Mouse (Mus musculus) liver, embryonic 11.5 days (tissue): Measurements from ENCODE around the gene Dnajb6. TPM values are rescaled to one million over a fixed set of nuclear protein-coding genes. Genes with fewer than 3 reads are reported as not detected.

Experiments used
- ATAC-seq: fragments of 200-750 bp; cut with Nextera tagmentation; replicated peaks from 2 replicates; pipeline ENCODE4 v1.8.0; 2017; ENCODE audit warnings: moderate number of reproducible peaks, mild to moderate bottlenecking, moderate TSS enrichment, moderate library complexity; ENCODE audit not compliant: low FRiP score
- DNase-seq: peaks from one replicate; pipeline ENCODE4 v3.0.0-alpha.2; 2017; ENCODE audit warnings: low spot score
- H3K27ac ChIP-seq: fragments of 300-500 bp; sonication (generic); 2 replicates; pipeline ENCODE4 v1.5.1; 2014; ENCODE audit warnings: mild to moderate bottlenecking, low read depth, low read length, control low read depth
- H3K27me3 ChIP-seq: fragments of 300-500 bp; sonication (generic); replicated peaks from 2 replicates; pipeline ENCODE4 v1.6.1; 2014; ENCODE audit warnings: low read length, mixed read lengths; ENCODE audit not compliant: control insufficient read depth, insufficient read depth
- H3K36me3 ChIP-seq: fragments of 300-500 bp; sonication (generic); 2 replicates; pipeline ENCODE4 v1.6.1; 2014; ENCODE audit warnings: mild to moderate bottlenecking, low read length, moderate library complexity, mixed read lengths; ENCODE audit not compliant: control insufficient read depth, insufficient read depth
- H3K4me1 ChIP-seq: fragments of 300-500 bp; sonication (generic); replicated peaks from 2 replicates; pipeline ENCODE4 v1.6.1; 2014; ENCODE audit warnings: low read length, mixed read lengths; ENCODE audit not compliant: control insufficient read depth, insufficient read depth
- H3K4me2 ChIP-seq: fragments of 300-500 bp; sonication (generic); 2 replicates; pipeline ENCODE4 v1.6.1; 2014; ENCODE audit warnings: mild to moderate bottlenecking, control low read depth, moderate library complexity
- H3K4me3 ChIP-seq: fragments of 300-500 bp; sonication (generic); 2 replicates; pipeline ENCODE4 v1.5.1; 2014; ENCODE audit warnings: low read depth, low read length, control low read depth
- H3K9ac ChIP-seq: fragments of 300-500 bp; sonication (generic); 2 replicates; pipeline ENCODE4 v1.6.1; 2014; ENCODE audit warnings: low read depth, low read length, control low read depth
- H3K9me3 ChIP-seq: fragments of 300-500 bp; sonication (generic); 2 replicates; pipeline ENCODE4 v1.6.1; 2016; ENCODE audit warnings: low read length, inconsistent platforms, mixed read lengths; ENCODE audit not compliant: control insufficient read depth
- WGBS: fragments of 180-500 bp; shearing (Covaris S2); extraction: QIAGEN DNeasy Blood & Tissue Kit; methylation state at CpG from one replicate; pipeline ENCODE4 v1.1.7; 2014; 5-methylcytosine and 5-hydroxymethylcytosine counted together
- polyA plus RNA-seq: library from polyadenylated mRNA; unstranded; fragments of >200 nt; fragmentation: Nextera tagmentation; extraction: Ambion mirVana; gene quantifications from 2 replicates; pipeline ENCODE4 v1.2.1, GENCODE M21; 2014

Gene Dnajb6
- polyA plus RNA-seq, 1 experiment from 2014 or later: 141 TPM

- no peaks in the 10 kb centered on the region for H3K27me3 ChIP-seq
- H3K27ac ChIP-seq: no peak overlapping the region
- 79% methylated on average over 1 of the region's 1 CpGs for whole genome bisulfite sequencing
- no peak overlapping the region for H3K9ac ChIP-seq
- ATAC-seq (no peak), DNase-seq (no peak)
- H3K4me2 ChIP-seq: no peak overlapping the region
- H3K9me3 ChIP-seq: no peaks in the 10 kb centered on the region
- no peaks in the 10 kb centered on the region; the same call in 1 of the 2 replicates for H3K36me3 ChIP-seq
- H3K4me3 ChIP-seq: no peak overlapping the region
- H3K4me1 ChIP-seq: peaks cover 14% of the 10 kb centered on the region
Measured at GRCm38 (mm10) chr5:29740651-29741050, 5.2 kb downstream of the Dnajb6 start.

- Histone ChIP-seq H3K4me2 (no peak overlapping the region), H3K27me3 (no peaks in the 10 kb centered on the region), H3K27ac (no peak overlapping the region), H3K4me3 (no peak overlapping the region), H3K9ac (no peak overlapping the region), H3K36me3 (no peaks in the 10 kb centered on the region; the same call in 1 of the 2 replicates), H3K4me1 (peaks cover 14% of the 10 kb centered on the region), H3K9me3 (no peaks in the 10 kb centered on the region)
- ATAC-seq (no peak), DNase-seq (no peak)
- WGBS: 70% methylated on average over 4 of the region's 4 CpGs
Measured at GRCm38 (mm10) chr5:29741093-29741492, 5.6 kb downstream of the Dnajb6 start.

DNA sequence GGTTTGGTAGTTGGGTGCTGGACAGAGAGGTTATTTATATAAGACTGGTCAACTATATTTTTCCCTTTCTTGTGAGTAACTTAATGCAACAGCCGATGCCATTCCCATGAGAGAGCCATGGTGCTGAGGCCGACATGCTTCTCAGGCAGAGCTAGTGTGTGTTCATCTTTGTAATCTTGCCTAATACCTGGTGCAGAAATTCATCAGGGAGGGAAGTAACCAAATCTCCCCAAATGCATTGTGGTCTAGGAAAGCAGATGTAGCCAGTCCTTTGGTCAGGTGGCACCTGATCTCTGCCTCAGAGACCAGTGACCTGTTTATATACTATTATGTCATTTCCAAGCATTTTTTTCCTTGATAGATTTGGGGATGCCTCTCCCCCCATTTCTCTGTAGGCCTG lies 12.2 kb downstream of the Dnajb6 start:
- Histone ChIP-seq H3K9me3 (no peaks in the 10 kb centered on the region), H3K4me3 (no peak overlapping the region), H3K4me2 (no peak overlapping the region), H3K4me1 (no peaks in the 10 kb centered on the region), H3K27ac (no peak overlapping the region), H3K36me3 (peaks cover 12% of the 10 kb centered on the region; the same call in 1 of the 2 replicates), H3K27me3 (no peaks in the 10 kb centered on the region), H3K9ac (no peak overlapping the region)
- DNase-seq (no peak), ATAC-seq (no peak)
- WGBS: 97% methylated on average over 2 of the region's 2 CpGs

DNA sequence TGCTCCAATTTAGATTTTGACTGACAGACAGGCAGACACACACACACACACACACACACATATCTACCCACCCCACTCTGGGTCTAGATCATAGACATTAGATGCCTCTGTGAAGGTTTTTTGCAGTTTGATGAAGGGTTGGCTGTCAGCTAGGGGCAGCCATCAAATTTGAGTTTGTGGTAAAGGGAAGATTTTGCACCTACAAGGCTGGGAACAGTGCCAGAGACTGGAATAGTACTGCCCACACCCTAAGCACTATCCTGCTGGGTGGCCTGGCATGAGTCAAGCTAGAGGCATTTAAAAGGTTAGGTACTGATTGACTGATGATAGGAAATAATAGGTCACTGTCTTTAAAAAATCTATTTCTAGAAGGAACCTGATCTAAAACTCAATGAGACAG lies 15.8 kb downstream of the Dnajb6 start:
- Histone ChIP-seq H3K36me3 (peaks cover 17% of the 10 kb centered on the region; the same call in 1 of the 2 replicates), H3K27ac (no peak overlapping the region), H3K27me3 (no peaks in the 10 kb centered on the region), H3K4me1 (no peaks in the 10 kb centered on the region), H3K4me2 (no peak overlapping the region), H3K9ac (no peak overlapping the region), H3K9me3 (no peaks in the 10 kb centered on the region), H3K4me3 (no peak overlapping the region)
- DNase-seq: no peak
- no peak for ATAC-seq

- Histone ChIP-seq H3K36me3 (peaks cover 24% of the 10 kb centered on the region; the same call in 1 of the 2 replicates), H3K4me3 (no peak overlapping the region), H3K9me3 (no peaks in the 10 kb centered on the region), H3K9ac (no peak overlapping the region), H3K27ac (no peak overlapping the region), H3K27me3 (no peaks in the 10 kb centered on the region), H3K4me1 (no peaks in the 10 kb centered on the region), H3K4me2 (no peak overlapping the region)
- DNase-seq (no peak), ATAC-seq (no peak)
Measured at GRCm38 (mm10) chr5:29752894-29753293, 17.4 kb downstream of the Dnajb6 start.

GRCm38 (mm10) chr5:29759318-29759717 lies 23.8 kb downstream of the Dnajb6 start:
- H3K4me3 ChIP-seq: no peak overlapping the region
- H3K36me3 ChIP-seq: peaks cover 14% of the 10 kb centered on the region; the same call in 1 of the 2 replicates

GRCm38 (mm10) chr5:29770935-29771334 lies 35.4 kb downstream of the Dnajb6 start:
- ATAC-seq: 0 out of 2 replicates have a peak, but pooled peaks have one; percentile 43
- Histone ChIP-seq H3K4me3 (no peak overlapping the region), H3K9me3 (no peaks in the 10 kb centered on the region), H3K4me2 (no peak overlapping the region), H3K9ac (no peak overlapping the region), H3K27me3 (no peaks in the 10 kb centered on the region), H3K36me3 (0 out of 2 replicates have a peak, but pooled peaks cover 2% of the 10 kb centered on the region), H3K27ac (no peak overlapping the region), H3K4me1 (no peaks in the 10 kb centered on the region)
- no peak for DNase-seq
- 75% methylated on average over 1 of the region's 1 CpGs for WGBS

More at GRCm38 (mm10) chr5:29759318-29759717, 23.8 kb downstream of the Dnajb6 start:
- Histone ChIP-seq H3K4me2 (no peak overlapping the region), H3K9ac (no peak overlapping the region), H3K27ac (no peak overlapping the region), H3K27me3 (no peaks in the 10 kb centered on the region), H3K4me1 (no peaks in the 10 kb centered on the region), H3K9me3 (no peaks in the 10 kb centered on the region)
- no peak for DNase-seq
- no peak for ATAC-seq
- WGBS: 83% methylated on average over 5 of the region's 5 CpGs

DNA sequence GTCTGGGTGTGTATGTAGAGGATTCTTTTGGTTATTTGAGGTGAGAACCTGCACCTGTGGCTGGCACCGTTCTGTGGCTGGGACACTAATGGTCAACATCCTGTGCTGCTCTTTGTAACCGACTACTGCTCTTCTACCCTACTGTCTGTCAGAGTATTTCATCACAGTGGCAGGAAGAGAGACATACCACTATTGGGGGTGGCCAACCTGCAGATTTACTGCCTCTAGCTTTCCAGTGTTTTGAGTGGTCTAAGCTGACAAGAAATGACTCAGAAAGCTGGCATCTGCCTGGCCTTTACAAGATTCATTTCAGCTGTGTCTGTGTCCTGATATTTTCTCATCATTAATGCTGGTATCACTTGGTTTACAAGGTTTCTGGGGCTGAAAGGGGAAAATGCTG lies 36.5 kb downstream of the Dnajb6 start:
- no peaks in the 10 kb centered on the region for H3K27me3 ChIP-seq
- H3K9me3 ChIP-seq: no peaks in the 10 kb centered on the region
- WGBS: 53% methylated on average over 2 of the region's 2 CpGs
- peaks cover 5% of the 10 kb centered on the region; the same call in 1 of the 2 replicates for H3K36me3 ChIP-seq
- no peaks in the 10 kb centered on the region for H3K4me1 ChIP-seq
- no peak overlapping the region for H3K4me2 ChIP-seq
- DNase-seq: no peak
- no peak for ATAC-seq
- H3K9ac ChIP-seq: no peak overlapping the region
- no peak overlapping the region for H3K27ac ChIP-seq
- no peak overlapping the region for H3K4me3 ChIP-seq

GRCm38 (mm10) chr5:29772651-29773330 lies 37.3 kb downstream of the Dnajb6 start:
- Histone ChIP-seq H3K27me3 (no peaks in the 10 kb centered on the region), H3K4me1 (no peaks in the 10 kb centered on the region), H3K9ac (no peak overlapping the region), H3K27ac (no peak overlapping the region), H3K9me3 (no peaks in the 10 kb centered on the region), H3K4me2 (no peak overlapping the region), H3K36me3 (peaks cover 7% of the 10 kb centered on the region; the same call in 1 of the 2 replicates), H3K4me3 (no peak overlapping the region)
- 78% methylated on average over 4 of the region's 4 CpGs for WGBS
- DNase-seq: no peak
- no peak for ATAC-seq
